Mouse (Mus musculus) olfactory bulb, adult 2 months (tissue): ENCODE measurements around the gene Pdlim7.

Source experiments
- CTCF ChIP-seq: fragments of 200-500 bp; IDR thresholded peaks from 2 replicates; pipeline ENCODE4 v1.5.1; 2012; ENCODE audit warnings: low read depth, mild to moderate bottlenecking, low read length, moderate library complexity; ENCODE audit not compliant: insufficient read depth
- POLR2A ChIP-seq: fragments of 200-500 bp; IDR thresholded peaks from 2 replicates; pipeline ENCODE4 v1.6.1; 2012; ENCODE audit warnings: mild to moderate bottlenecking, low read depth, low read length, moderate library complexity; ENCODE audit not compliant: insufficient read depth

- TF ChIP-seq CTCF (no peak), POLR2A (0 out of 2 replicates have a peak, but pooled peaks have one; percentile 15)
Observed at GRCm38 (mm10) chr13:55512379-55513031, 971 bp downstream of the Pdlim7 start.
